Mouse (Mus musculus): ENCODE data around the gene Fbh1.
"Not testable (repeated sequence)": the region's sequence is repeated elsewhere in the genome, so short reads cannot be mapped to it uniquely, and the experiment has no call there.

The Fbh1 gene

GRCm38 (mm10) chr2:11718573-11718972 is 58.8 kb downstream of the Fbh1 start:
- no peak for DNase-seq

GRCm38 (mm10) chr2:11714535-11714934 is 62.8 kb downstream of the Fbh1 start:
- DNase-seq, result no peak

- peak; percentile 48 to 61 for DNase-seq
Measured at GRCm38 (mm10) chr2:11713021-11713420, 64.4 kb downstream of the Fbh1 start.

- DNase-seq, result no peak
Measured at GRCm38 (mm10) chr2:11712483-11712990, 64.8 kb downstream of the Fbh1 start.

GRCm38 (mm10) chr2:11710101-11710500 is 67.3 kb downstream of the Fbh1 start:
- DNase-seq, result not testable (repeated sequence)

- DNase-seq, result no peak
Measured at GRCm38 (mm10) chr2:11708538-11708937, 68.8 kb downstream of the Fbh1 start.

GRCm38 (mm10) chr2:11706746-11707065 is 70.7 kb downstream of the Fbh1 start:
- no peak for DNase-seq

- DNase-seq, result no peak
Measured at GRCm38 (mm10) chr2:11706030-11706745, 71.2 kb downstream of the Fbh1 start.

GRCm38 (mm10) chr2:11705201-11706025 is 72.0 kb downstream of the Fbh1 start, which contains the start of gene Il15ra:
Gene Il15ra, plus strand, starts transcription at chr2:11705290.
- DNase-seq, result peak; percentile 93

- DNase-seq, result no peak
Measured at GRCm38 (mm10) chr2:11699905-11700304, 77.5 kb downstream of the Fbh1 start.

GRCm38 (mm10) chr2:11698994-11699393 is 78.4 kb downstream of the Fbh1 start:
- DNase-seq, result peak; percentile 78 to 79

GRCm38 (mm10) chr2:11695867-11696266 is 81.5 kb downstream of the Fbh1 start:
- DNase-seq, result peak in 1 of 2 experiments; percentile 52

GRCm38 (mm10) chr2:11694104-11694503 is 83.3 kb downstream of the Fbh1 start:
- peak; percentile 62 to 65 for DNase-seq

GRCm38 (mm10) chr2:11693352-11693751 is 84.0 kb downstream of the Fbh1 start:
- no peak for DNase-seq
